33 mouse cellular contexts compared by ENCODE assay signal in genomic region chr12:73898281-73898680, GRCm38 (mm10). TPM values are rescaled to one million over a fixed set of nuclear protein-coding genes. Genes with fewer than 3 reads are reported as not detected.
"Had no signal": no experiment of that assay in that cellular context is flagged by ENCODE, and none has a peak within 500 bp of the region (broad histone marks: within the 10 kb centered on the region; RNA-seq: fewer than 3 reads in every experiment).

No protein-coding gene starts in this region.

- H3K4me1 ChIP-seq: heart, embryonic 12.5 days; heart, embryonic 13.5 days; heart, embryonic 15.5 days; hindbrain, embryonic 10.5 days; hindbrain, embryonic 12.5 days; hindbrain, embryonic 13.5 days; hindbrain, embryonic 15.5 days; kidney, embryonic 15.5 days had no signal

- H3K36me3 ChIP-seq: heart, embryonic 10.5 days; heart, embryonic 12.5 days; heart, embryonic 13.5 days; heart, embryonic 15.5 days; hindbrain, embryonic 10.5 days; hindbrain, embryonic 12.5 days; hindbrain, embryonic 13.5 days; hindbrain, embryonic 15.5 days; kidney, embryonic 15.5 days had no signal

- H3K4me3 ChIP-seq: heart, embryonic 10.5 days; heart, embryonic 12.5 days; heart, embryonic 13.5 days; heart, embryonic 15.5 days; hindbrain, embryonic 10.5 days; hindbrain, embryonic 12.5 days; hindbrain, embryonic 13.5 days; hindbrain, embryonic 15.5 days; kidney, embryonic 15.5 days; layer of hippocampus, adult 2 months; left cerebral cortex, adult 2 months had no signal

- H3K9me3 ChIP-seq: heart, embryonic 10.5 days; heart, embryonic 12.5 days; heart, embryonic 13.5 days; heart, embryonic 15.5 days; hindbrain, embryonic 10.5 days; hindbrain, embryonic 12.5 days; hindbrain, embryonic 13.5 days; hindbrain, embryonic 15.5 days; kidney, embryonic 15.5 days had no signal

- H3K27me3 ChIP-seq: heart, embryonic 12.5 days; heart, embryonic 13.5 days; heart, embryonic 15.5 days; hindbrain, embryonic 12.5 days; hindbrain, embryonic 13.5 days; hindbrain, embryonic 15.5 days; kidney, embryonic 15.5 days had no signal

- H3K4me2 ChIP-seq: heart, embryonic 11.5 days; heart, embryonic 12.5 days; heart, embryonic 13.5 days; heart, embryonic 15.5 days; hindbrain, embryonic 12.5 days; hindbrain, embryonic 13.5 days; hindbrain, embryonic 14.5 days; hindbrain, embryonic 15.5 days; kidney, embryonic 15.5 days had no signal

- ATAC-seq: hindbrain, postnatal 0 days had no signal

- H3K9ac ChIP-seq: heart, embryonic 12.5 days; heart, embryonic 13.5 days; heart, embryonic 15.5 days; hindbrain, embryonic 12.5 days; hindbrain, embryonic 13.5 days; hindbrain, embryonic 14.5 days; hindbrain, embryonic 15.5 days; kidney, embryonic 15.5 days had no signal

- H3K27ac ChIP-seq: heart, embryonic 10.5 days; heart, embryonic 13.5 days; heart, embryonic 15.5 days; hindbrain, embryonic 10.5 days; hindbrain, embryonic 12.5 days; hindbrain, embryonic 13.5 days; hindbrain, embryonic 14.5 days; hindbrain, embryonic 15.5 days; hindbrain, postnatal 0 days; kidney, embryonic 15.5 days; kidney, postnatal 0 days; layer of hippocampus, adult 2 months; left cerebral cortex, adult 2 months had no signal

- DNase-seq: heart, postnatal 10 days; heart, postnatal 14 days; heart, postnatal 36 days; heart, postnatal 4 days; kidney, adult 11 months; kidney, adult 18-20 months; kidney, adult 2 months; kidney, adult 8-10 months; kidney, adult 9 months; kidney, postnatal 10 days; kidney, postnatal 14 days; kidney, postnatal 25 days; kidney, postnatal 36 days; kidney, postnatal 4 days; layer of hippocampus, adult 9-11 months; layer of hippocampus, postnatal 36 days had no signal

RNA-seq across cellular contexts. Expression of gene Gm49321, which starts 39.2 kb away (rescaled TPM):
- total RNA-seq: hematopoietic stem cell, adult 5-6 weeks; hindbrain, postnatal 0 days had no signal
- polyA plus RNA-seq: kidney, adult 2 months; large intestine, adult 2 months had no signal
